Mouse (Mus musculus) adrenal gland, postnatal 36 days (tissue): Measurements from ENCODE around the gene Adipoq. TPM values are rescaled to one million over a fixed set of nuclear protein-coding genes. Genes with fewer than 3 reads are reported as not detected.
"Not testable (repeated sequence)": the region's sequence is repeated elsewhere in the genome, so short reads cannot be mapped to it uniquely, and the experiment has no call there.

Experiments
- DNase-seq, 2 experiments: peaks; one replicate each; pipeline ENCODE4 v3.0.0; 2021; ENCODE audit warnings: mixed read lengths in 1 of 2
- total RNA-seq, 2 experiments: library from RNA; stranded (reverse); gene quantifications; 2 replicates each; pipeline ENCODE4 v1.2.3; 2021

Gene Adipoq
- total RNA-seq, 2 experiments from 2014 or later: 289 to 393 TPM

GRCm38 (mm10) chr16:23159749-23160148, 13.4 kb downstream of the Adipoq start:
- DNase-seq: peak; percentile 20 to 36

- no peak for DNase-seq
Observed at GRCm38 (mm10) chr16:23162116-23162515, 15.8 kb downstream of the Adipoq start.

- peak in 1 of 2 experiments; percentile 18 for DNase-seq
Observed at GRCm38 (mm10) chr16:23164443-23164842, 18.1 kb downstream of the Adipoq start.

GRCm38 (mm10) chr16:23165441-23165840, 19.1 kb downstream of the Adipoq start:
- DNase-seq: no peak

- DNase-seq: no peak
Observed at GRCm38 (mm10) chr16:23166646-23167045, 20.3 kb downstream of the Adipoq start.

GRCm38 (mm10) chr16:23167079-23167478, 20.7 kb downstream of the Adipoq start:
- peak; percentile 28 to 50 for DNase-seq

GRCm38 (mm10) chr16:23170813-23171212, 24.5 kb downstream of the Adipoq start:
- DNase-seq: no peak

GRCm38 (mm10) chr16:23173904-23174303, 27.6 kb downstream of the Adipoq start:
- DNase-seq: no peak

- DNase-seq: no peak
Observed at GRCm38 (mm10) chr16:23174855-23175254, 28.5 kb downstream of the Adipoq start.

- no peak for DNase-seq
Observed at GRCm38 (mm10) chr16:23175956-23176355, 29.6 kb downstream of the Adipoq start.

- DNase-seq: no peak
Observed at GRCm38 (mm10) chr16:23177856-23178255, 31.5 kb downstream of the Adipoq start.

- DNase-seq: no peak
Observed at GRCm38 (mm10) chr16:23178796-23179195, 32.5 kb downstream of the Adipoq start.

GRCm38 (mm10) chr16:23179436-23179835, 33.1 kb downstream of the Adipoq start:
- not testable (repeated sequence) for DNase-seq

- DNase-seq: no peak
Observed at GRCm38 (mm10) chr16:23181054-23181453, 34.7 kb downstream of the Adipoq start.

- no peak for DNase-seq
Observed at GRCm38 (mm10) chr16:23181487-23181886, 35.2 kb downstream of the Adipoq start.

- no peak for DNase-seq
Observed at GRCm38 (mm10) chr16:23181942-23182597, 35.7 kb downstream of the Adipoq start.

GRCm38 (mm10) chr16:23185824-23186223, 39.5 kb downstream of the Adipoq start:
- DNase-seq: no peak

GRCm38 (mm10) chr16:23186418-23186817, 40.1 kb downstream of the Adipoq start:
- no peak for DNase-seq

- DNase-seq: no peak
Observed at GRCm38 (mm10) chr16:23187983-23188382, 41.6 kb downstream of the Adipoq start.

GRCm38 (mm10) chr16:23189612-23190011, 43.3 kb downstream of the Adipoq start:
- no peak for DNase-seq

GRCm38 (mm10) chr16:23191560-23192242, 45.4 kb downstream of the Adipoq start:
- DNase-seq: no peak

- DNase-seq: no peak
Observed at GRCm38 (mm10) chr16:23195618-23196017, 49.3 kb downstream of the Adipoq start.

- DNase-seq: no peak
Observed at GRCm38 (mm10) chr16:23196296-23196695, 50.0 kb downstream of the Adipoq start.

GRCm38 (mm10) chr16:23196791-23197190, 50.5 kb downstream of the Adipoq start:
- no peak for DNase-seq
